Mouse (Mus musculus) CH12.LX (cell line): ENCODE data around the gene Nup153. TPM values are rescaled to one million over a fixed set of nuclear protein-coding genes. Genes with fewer than 3 reads are reported as not detected.
A peak's percentile ranks its signal among the peaks of the same experiment; 100 is the strongest.

Source experiments
- DNase-seq: peaks from one replicate; pipeline ENCODE4 v3.0.0-alpha.2; 2013; ENCODE audit errors: extremely low read depth
- H3K27ac ChIP-seq: 2 replicates; pipeline ENCODE4 v1.5.1; 2012; ENCODE audit warnings: low read depth, mild to moderate bottlenecking, control low read depth, moderate library complexity; ENCODE audit not compliant: insufficient read depth
- H3K27me3 ChIP-seq: replicated peaks from 2 replicates; pipeline ENCODE3; 2012; ENCODE audit warnings: inconsistent platforms
- H3K36me3 ChIP-seq, 2 experiments: replicated peaks in 1 of 2; 2 replicates each; pipeline versions ENCODE3 to v1.6.1; 2012; ENCODE audit warnings: inconsistent platforms in 1 of 2, low read length in 1 of 2, mild to moderate bottlenecking in 1 of 2, mixed read lengths in 1 of 2, moderate library complexity in 1 of 2; ENCODE audit not compliant: control insufficient read depth in 1 of 2, insufficient read depth in 1 of 2
- H3K4me1 ChIP-seq, 2 experiments: 2 replicates each; pipeline ENCODE4 v1.6.1; 2012; ENCODE audit warnings: inconsistent platforms in 1 of 2, moderate library complexity in 1 of 2; ENCODE audit not compliant: insufficient read depth in 2 of 2, control insufficient read depth in 1 of 2
- H3K4me2 ChIP-seq: 2 replicates; pipeline ENCODE4 v1.6.1; 2012; ENCODE audit warnings: low read depth, mild to moderate bottlenecking, control low read depth; ENCODE audit not compliant: poor library complexity, insufficient read depth, severe bottlenecking
- H3K4me3 ChIP-seq, 3 experiments: fragments of 150-350 bp in 1 of 3; sonication (generic) in 1 of 3; replicated peaks in 1 of 3; 2 replicates each; pipeline versions ENCODE3 to v1.5.1; 2011 to 2012; ENCODE audit warnings: low read depth in 2 of 3, low read length in 2 of 3, mild to moderate bottlenecking in 2 of 3, moderate library complexity in 2 of 3, control low read depth in 1 of 3, improper control_type of control experiment in 1 of 3, inconsistent platforms in 1 of 3, mixed read lengths in 1 of 3; ENCODE audit not compliant: poor library complexity in 1 of 3
- H3K79me2 ChIP-seq: replicated peaks from 2 replicates; pipeline ENCODE4 v1.6.1; 2012; ENCODE audit warnings: mild to moderate bottlenecking, moderate library complexity; ENCODE audit not compliant: control insufficient read depth, poor library complexity, insufficient read depth, severe bottlenecking; ENCODE audit errors: extremely low read depth
- H3K9ac ChIP-seq: 2 replicates; pipeline ENCODE4 v1.6.1; 2012; ENCODE audit warnings: low read depth, mild to moderate bottlenecking, control low read depth, moderate library complexity; ENCODE audit not compliant: insufficient read depth
- H3K9me3 ChIP-seq: replicated peaks from 2 replicates; pipeline ENCODE3; 2012; ENCODE audit warnings: low read length, inconsistent platforms, mixed read lengths
- CHD1 ChIP-seq: IDR thresholded peaks from 2 replicates; pipeline ENCODE4 v1.6.1; 2012; ENCODE audit warnings: low read depth, low read length, improper control_type of control experiment, inconsistent platforms
- E2F4 ChIP-seq: IDR thresholded peaks from 2 replicates; pipeline ENCODE4 v1.6.1; 2011; ENCODE audit warnings: low read depth, low read length, improper control_type of control experiment; ENCODE audit not compliant: insufficient replicate concordance
- ELF1 ChIP-seq: IDR thresholded peaks from 2 replicates; pipeline ENCODE4 v1.6.1; 2014; ENCODE audit warnings: low read depth, mild to moderate bottlenecking, inconsistent platforms, low read length, improper control_type of control experiment
- EP300 ChIP-seq: IDR thresholded peaks from 2 replicates; pipeline ENCODE4 v1.6.1; 2011; ENCODE audit warnings: low read length, improper control_type of control experiment
- ETS1 ChIP-seq: conservative IDR thresholded peaks from 2 replicates; pipeline ENCODE4 v1.6.1; 2012; ENCODE audit warnings: low read depth, mild to moderate bottlenecking, inconsistent platforms, low read length, improper control_type of control experiment, moderate library complexity
- GABPA ChIP-seq: IDR thresholded peaks from 2 replicates; pipeline ENCODE4 v1.6.1; 2012; ENCODE audit warnings: low read depth, low read length, improper control_type of control experiment, inconsistent platforms; ENCODE audit not compliant: insufficient replicate concordance
- HCFC1 ChIP-seq: IDR thresholded peaks from 2 replicates; pipeline ENCODE4 v1.6.1; 2012; ENCODE audit warnings: low read depth, mild to moderate bottlenecking, inconsistent platforms, low read length, improper control_type of control experiment
- IRF4 ChIP-seq: IDR thresholded peaks from 2 replicates; pipeline ENCODE4 v1.6.1; 2014; ENCODE audit warnings: low read depth, mild to moderate bottlenecking, inconsistent platforms, low read length, improper control_type of control experiment
- JUND ChIP-seq: conservative IDR thresholded peaks from 2 replicates; pipeline ENCODE4 v1.6.1; 2011; ENCODE audit warnings: low read depth, low read length, improper control_type of control experiment
- KAT2A ChIP-seq: IDR thresholded peaks from 2 replicates; pipeline ENCODE4 v1.6.1; 2012; ENCODE audit warnings: low read length, improper control_type of control experiment, inconsistent platforms; ENCODE audit not compliant: insufficient replicate concordance
- MAFK ChIP-seq: IDR thresholded peaks from 2 replicates; pipeline ENCODE4 v1.6.1; 2011; ENCODE audit warnings: low read length, improper control_type of control experiment; ENCODE audit not compliant: insufficient replicate concordance
- MAX ChIP-seq: IDR thresholded peaks from 2 replicates; pipeline ENCODE4 v1.6.1; 2011; ENCODE audit warnings: low read length, improper control_type of control experiment
- MAZ ChIP-seq: IDR thresholded peaks from 2 replicates; pipeline ENCODE4 v1.6.1; 2012; ENCODE audit warnings: low read depth, mild to moderate bottlenecking, inconsistent platforms, low read length, improper control_type of control experiment, moderate library complexity
- MEF2A ChIP-seq: IDR thresholded peaks from 2 replicates; pipeline ENCODE4 v1.6.1; 2014; ENCODE audit warnings: low read depth, mild to moderate bottlenecking, inconsistent platforms, low read length, improper control_type of control experiment, borderline replicate concordance
- MXI1 ChIP-seq: IDR thresholded peaks from 2 replicates; pipeline ENCODE4 v1.6.1; 2011; ENCODE audit warnings: mild to moderate bottlenecking, low read depth, low read length, improper control_type of control experiment
- NELFE ChIP-seq: IDR thresholded peaks from 2 replicates; pipeline ENCODE4 v1.6.1; 2011; ENCODE audit warnings: low read depth, low read length, improper control_type of control experiment
- NRF1 ChIP-seq: IDR thresholded peaks from 2 replicates; pipeline ENCODE4 v1.6.1; 2014; ENCODE audit warnings: low read depth, mild to moderate bottlenecking, inconsistent platforms, low read length, improper control_type of control experiment, moderate library complexity
- PAX5 ChIP-seq: IDR thresholded peaks from 2 replicates; pipeline ENCODE4 v1.6.1; 2012; ENCODE audit warnings: low read length, inconsistent platforms, mixed read lengths
- RCOR1 ChIP-seq: conservative IDR thresholded peaks from 2 replicates; pipeline ENCODE4 v1.6.1; 2012; ENCODE audit warnings: low read depth, mild to moderate bottlenecking, inconsistent platforms, low read length, improper control_type of control experiment
- SMC3 ChIP-seq: IDR thresholded peaks from 2 replicates; pipeline ENCODE4 v1.6.1; 2011; ENCODE audit warnings: low read depth, low read length, improper control_type of control experiment
- TBP ChIP-seq: conservative IDR thresholded peaks from 2 replicates; pipeline ENCODE4 v1.6.1; 2011; ENCODE audit warnings: low read depth, low read length, improper control_type of control experiment
- TCF12 ChIP-seq: IDR thresholded peaks from 2 replicates; pipeline ENCODE4 v1.6.1; 2014; ENCODE audit warnings: low read depth, mild to moderate bottlenecking, inconsistent platforms, low read length, improper control_type of control experiment
- UBTF ChIP-seq: IDR thresholded peaks from 2 replicates; pipeline ENCODE4 v1.6.1; 2012; ENCODE audit warnings: low read depth, mild to moderate bottlenecking, inconsistent platforms, low read length, improper control_type of control experiment, moderate library complexity
- USF1 ChIP-seq: IDR thresholded peaks from 2 replicates; pipeline ENCODE4 v1.6.1; 2014; ENCODE audit warnings: low read depth, mild to moderate bottlenecking, inconsistent platforms, low read length, improper control_type of control experiment
- USF2 ChIP-seq: conservative IDR thresholded peaks from 2 replicates; pipeline ENCODE4 v1.6.1; 2011; ENCODE audit warnings: low read depth, low read length, improper control_type of control experiment
- ZC3H11A ChIP-seq: IDR thresholded peaks from 2 replicates; pipeline ENCODE4 v1.6.1; 2012; ENCODE audit warnings: low read depth, mild to moderate bottlenecking, inconsistent platforms, low read length, improper control_type of control experiment
- ZKSCAN1 ChIP-seq: IDR thresholded peaks from 2 replicates; pipeline ENCODE4 v1.6.1; 2012; ENCODE audit warnings: low read depth, inconsistent platforms, low read length, improper control_type of control experiment, borderline replicate concordance
- ZMIZ1 ChIP-seq: IDR thresholded peaks from 2 replicates; pipeline ENCODE4 v1.6.1; 2012; ENCODE audit warnings: low read depth, mild to moderate bottlenecking, inconsistent platforms, low read length, improper control_type of control experiment
- ZNF384 ChIP-seq: IDR thresholded peaks from 2 replicates; pipeline ENCODE4 v1.6.1; 2012; ENCODE audit warnings: low read depth, low read length, improper control_type of control experiment, inconsistent platforms
- dilution Hi-C: fragments of 300-500 bp; cut with MboI; formaldehyde crosslinking; loops from 2 replicates; pipeline ENCODE4 v1.14.3; 2020; ENCODE audit warnings: low sequenced_read_pairs; ENCODE audit not compliant: extremely low pct_unique_long_range_greater_than_20kb, extremely low pct_ligation_motif_present
- in situ Hi-C: fragments of 300-500 bp; cut with MboI; formaldehyde crosslinking; loops from 3 replicates; pipeline ENCODE4 v1.14.3; 2019; ENCODE audit warnings: low sequenced_read_pairs, low pct_ligation_motif_present, low pct_unique_long_range_greater_than_20kb, mixed read lengths
- polyA plus RNA-seq: library from polyadenylated mRNA; unstranded; fragments of >175 nt; gene quantifications from 2 replicates; pipeline ENCODE4 v1.2.1, GENCODE M21; 2012; ENCODE audit warnings: low read depth; ENCODE audit not compliant: insufficient read length
- total RNA-seq, 2 experiments: library from RNA; depleted of rRNA; stranded (reverse); fragments of 300-350 nt in 1 of 2; fragments of >200 nt in 1 of 2; gene quantifications; 2 replicates each; pipeline ENCODE4 v1.2.3; 2012 to 2014

The Nup153 gene
- total and polyA plus RNA-seq, 3 experiments: 60.6 to 118 (median 91.5) TPM

DNA sequence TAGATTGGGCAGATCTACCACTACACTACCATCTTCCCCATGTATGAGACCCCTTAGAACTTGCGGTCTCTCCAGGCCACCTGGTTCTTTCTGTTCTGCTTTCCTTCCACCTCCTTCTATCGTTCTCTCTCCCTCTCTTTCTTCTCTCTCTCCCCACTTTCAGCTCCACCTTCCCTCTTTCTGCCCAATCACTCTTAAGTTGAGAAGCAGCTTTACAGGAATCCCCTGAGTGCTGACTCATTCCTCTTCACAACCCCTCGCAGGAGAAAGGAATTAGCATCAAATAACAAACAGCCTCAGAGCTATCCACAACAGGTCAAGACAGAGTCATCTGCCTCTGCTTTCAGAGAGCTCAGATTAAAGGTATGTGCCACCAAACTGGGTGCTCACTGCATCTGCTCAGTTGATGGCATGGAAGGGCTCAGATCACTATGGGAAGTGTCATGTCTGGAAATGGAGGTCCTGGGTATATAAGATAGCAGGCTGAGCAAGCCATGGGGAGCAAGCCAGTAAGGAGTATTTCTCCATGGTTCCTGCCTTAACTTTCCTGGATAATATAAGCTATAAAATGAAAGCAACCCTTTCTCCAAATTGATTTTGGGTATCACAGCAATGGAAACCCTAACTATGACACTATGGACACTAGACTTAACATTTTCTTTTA is 11.6 kb downstream of the Nup153 start (continued):
- TF ChIP-seq UBTF: no peak
- no peak for TF ChIP-seq E2F4
- TF ChIP-seq NRF1: no peak
- 0 out of 2 replicates have a peak, but pooled peaks have one; percentile 26 for TF ChIP-seq MXI1
- TF ChIP-seq ZC3H11A: no peak
- TF ChIP-seq ZNF384: no peak
- TF ChIP-seq HCFC1: no peak
- TF ChIP-seq MEF2A: peak; percentile 71; the same call in 1 of the 2 replicates
- TF ChIP-seq ETS1: peak; percentile 67; the same call in 1 of the 2 replicates
- peak; percentile 95 for TF ChIP-seq IRF4
- no peak for TF ChIP-seq SMC3
- TF ChIP-seq ELF1: no peak
- 0 out of 2 replicates have a peak, but pooled peaks have one; percentile 65 for TF ChIP-seq MAFK
- 0 out of 2 replicates have a peak, but pooled peaks have one; percentile 30 for TF ChIP-seq RCOR1
- TF ChIP-seq, all 38 proteins: peak for 12

- in situ Hi-C loops: no loop called here
- Histone ChIP-seq H3K4me2 (no peak overlapping the region), H3K27ac (no peak overlapping the region), H3K4me1 (peaks cover 8 to 39% of the 10 kb centered on the region in 2 experiments; a peak in 3 of 4 replicates), H3K36me3 (peaks cover 26 to 65% of the 10 kb centered on the region in 2 experiments), H3K4me3 (no peak overlapping the region), H3K79me2 (peaks cover 59% of the 10 kb centered on the region), H3K27me3 (no peaks in the 10 kb centered on the region)
- dilution Hi-C loops: no loop called here
- DNase-seq: no peak
- TF ChIP-seq ZKSCAN1: no peak
- TF ChIP-seq CHD1: no peak
- no peak for TF ChIP-seq HCFC1
- no peak for TF ChIP-seq MXI1
- no peak for TF ChIP-seq ELF1
- TF ChIP-seq ZMIZ1: no peak
- TF ChIP-seq JUND: no peak
- no peak for TF ChIP-seq MAX
- no peak for TF ChIP-seq TBP
- no peak for TF ChIP-seq KAT2A
- TF ChIP-seq PAX5: no peak
- TF ChIP-seq USF1: no peak
- no peak for TF ChIP-seq GABPA
- TF ChIP-seq EP300: no peak
- no peak for TF ChIP-seq MAZ
- TF ChIP-seq NELFE: no peak
- TF ChIP-seq IRF4: no peak
- no peak for TF ChIP-seq TCF12
- TF ChIP-seq USF2: no peak
- TF ChIP-seq, all 38 proteins: peak for 0
- Histone ChIP-seq H3K9me3 (no peaks in the 10 kb centered on the region), H3K9ac (no peak overlapping the region)
Measured at GRCm38 (mm10) chr13:46713486-46713885, 14.3 kb downstream of the Nup153 start.
